Mouse (Mus musculus): ENCODE measurements at regions not wholly inside any gene's neighbourhood (a gene's known extent, or its start where the extent isn't known, plus 50 kb on each side); places are given as distances from the start of the nearest gene placed in this dataset.

- TF ChIP-seq CTCF (IDR thresholded peaks at IDR 0.05; ENCODE audit: low read depth, low read length) (no peak), GATA1 (IDR thresholded peaks at IDR 0.05; ENCODE audit: borderline replicate concordance, low read length) (no peak), POLR2AphosphoS5 (IDR thresholded peaks at IDR 0.05; ENCODE audit: insufficient replicate concordance, low read depth, low read length) (no peak), TAL1 (conservative IDR thresholded peaks at IDR 0.05; ENCODE audit: low read depth, low read length) (no peak), GATA2 (IDR thresholded peaks at IDR 0.05; ENCODE audit: borderline replicate concordance, low read depth, low read length) (no peak)
These were observed 67.0 kb upstream of the Thbs1 start for GRCm38 (mm10) chr2:118044666-118045065.

Data from G1E (cell line).